Mouse (Mus musculus) telencephalon, adult 2 months (tissue): Measurements from ENCODE around the gene Gm44790.

Source experiments
- DNase-seq: peaks from one replicate; pipeline ENCODE4 v3.0.0-alpha.2; 2011; ENCODE audit warnings: low read depth, low spot score

Gm44790 gene

DNA sequence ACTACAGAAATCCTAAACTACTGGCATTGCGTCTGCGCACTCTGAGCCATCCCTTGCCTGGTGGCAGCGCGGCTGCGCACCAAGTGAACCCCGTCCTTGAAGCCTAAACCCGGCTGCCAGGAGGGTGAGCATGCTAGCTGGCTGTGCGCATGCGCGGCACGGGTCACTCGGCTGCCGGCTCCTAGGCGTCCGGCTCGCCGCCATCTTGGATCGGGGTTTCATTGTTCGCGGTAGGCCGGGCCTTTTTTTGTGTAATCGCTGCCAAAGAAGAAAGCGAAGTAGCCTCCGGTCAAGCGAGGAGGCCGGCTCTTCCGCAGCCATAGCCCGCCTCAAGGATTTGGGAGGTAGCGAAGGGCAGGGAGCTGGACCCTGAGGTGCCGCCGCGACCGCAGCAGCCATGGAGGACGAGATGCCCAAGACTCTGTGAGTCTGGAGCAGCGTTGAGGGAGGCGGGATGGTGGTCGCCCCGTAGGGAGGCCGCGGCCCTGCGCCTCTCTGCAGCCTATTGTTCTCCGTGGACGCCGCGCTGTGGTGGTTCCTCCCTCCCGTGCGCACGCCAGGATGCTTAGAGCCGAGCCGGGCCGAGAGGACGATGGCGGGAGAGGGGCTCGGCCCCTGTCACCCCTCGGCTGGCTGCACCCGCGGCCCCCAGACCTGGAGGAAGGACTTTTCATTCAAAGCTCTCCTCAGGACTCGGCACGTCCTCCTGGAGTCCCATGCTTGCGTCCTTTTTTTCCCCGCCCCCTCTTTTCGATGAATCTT, 22.2 kb upstream of the Gm44790 start, which contains the start of gene Tia1:
TSS of gene Tia1 (plus strand) at position 120 of the 762 bp plus-strand sequence.
- peak; percentile 95 for DNase-seq

DNA sequence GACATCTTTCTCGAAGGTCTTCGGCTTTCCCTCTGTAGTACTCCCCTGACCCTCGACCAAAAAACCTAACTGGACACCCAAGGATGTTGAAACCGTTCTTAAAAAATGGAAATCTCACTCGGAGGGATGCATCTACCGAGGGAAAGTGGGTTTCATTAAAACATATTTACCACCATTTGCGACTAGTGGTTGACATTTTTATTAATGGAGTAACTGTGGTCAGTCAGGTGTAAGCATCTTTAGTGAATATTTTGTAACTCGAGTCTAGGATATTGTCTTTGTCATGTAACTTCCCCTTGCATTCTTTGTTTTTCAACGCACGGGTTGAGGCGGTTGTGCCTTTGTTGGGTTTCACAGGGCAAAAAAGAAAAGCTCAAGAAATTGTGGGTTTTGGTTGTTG, 21.5 kb upstream of the Gm44790 start:
- DNase-seq: no peak

DNA sequence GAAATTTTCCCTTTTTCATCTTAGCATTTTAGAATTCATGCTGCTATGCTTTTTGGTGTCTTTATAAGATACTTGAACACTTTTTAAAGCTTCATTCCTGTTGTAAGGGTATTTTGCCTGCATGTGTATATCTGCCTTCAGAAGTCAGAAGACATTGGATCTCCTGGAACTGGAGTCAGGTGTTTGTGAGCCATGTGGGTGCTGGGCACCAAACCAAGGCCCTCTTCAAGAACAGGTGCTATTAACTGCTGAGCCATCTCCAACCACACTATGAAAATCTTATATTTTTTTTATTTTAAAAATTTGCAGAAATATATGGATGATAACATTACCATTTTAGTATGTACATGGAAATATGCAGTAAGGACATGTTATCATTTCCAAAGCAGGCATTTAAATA, 20.2 kb upstream of the Gm44790 start:
- DNase-seq: no peak

DNA sequence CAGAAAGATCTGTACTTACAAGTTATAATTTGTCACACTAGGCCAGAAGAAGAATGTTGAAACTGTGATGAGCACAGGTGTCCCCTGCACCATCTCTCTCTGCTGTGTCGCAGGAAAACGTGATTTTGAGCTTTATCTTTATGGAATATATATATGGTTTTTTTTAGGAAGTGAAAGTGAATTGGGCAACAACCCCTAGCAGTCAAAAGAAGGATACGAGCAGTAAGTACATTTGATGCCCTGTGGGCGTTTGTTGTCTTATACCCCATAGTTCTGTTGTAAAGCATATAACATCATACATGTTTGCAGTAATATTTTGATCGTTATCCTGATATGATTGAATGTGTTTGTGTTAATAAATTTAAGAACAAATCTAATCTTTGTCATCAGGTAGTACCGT, 7.7 kb upstream of the Gm44790 start:
- DNase-seq: no peak

DNA sequence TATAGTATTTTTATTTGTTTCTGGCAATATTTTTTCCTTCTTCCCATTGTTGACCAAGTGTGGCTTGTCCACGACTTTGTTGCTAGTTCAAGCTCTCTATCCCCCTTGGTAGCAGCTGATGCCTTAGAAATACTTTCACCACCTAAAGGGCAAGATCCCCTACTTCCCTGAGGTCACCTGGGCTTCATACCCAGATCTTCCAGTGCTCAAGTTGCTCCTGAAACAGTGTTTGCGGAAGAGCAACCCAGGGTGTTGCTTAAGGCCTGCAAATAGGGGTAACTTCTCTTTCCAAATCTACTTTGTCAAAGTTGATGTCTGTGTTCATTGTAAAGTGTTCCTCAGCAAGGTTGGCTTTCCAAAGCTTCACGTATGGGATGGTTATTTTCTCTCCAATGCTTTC, 7.2 kb upstream of the Gm44790 start:
- no peak for DNase-seq

DNA sequence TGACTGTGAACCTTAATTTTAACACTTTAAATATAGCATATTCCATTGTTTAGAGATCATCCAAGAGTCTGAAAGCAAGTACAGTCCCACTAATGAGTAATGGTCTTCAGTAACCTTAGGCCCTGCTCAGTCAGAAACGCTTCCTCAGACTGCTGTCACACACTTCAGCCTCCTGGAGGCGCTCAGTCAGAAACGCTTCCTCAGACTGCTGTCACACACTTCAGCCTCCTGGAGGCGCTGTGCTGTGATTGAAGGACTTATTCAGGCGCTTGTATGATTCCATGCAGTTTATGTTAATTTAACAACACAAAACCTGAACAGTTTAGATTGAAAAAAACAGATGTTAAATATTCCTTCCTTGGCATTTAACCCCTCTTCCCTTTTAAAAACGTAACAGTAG, 6.0 kb upstream of the Gm44790 start:
- no peak for DNase-seq

DNA sequence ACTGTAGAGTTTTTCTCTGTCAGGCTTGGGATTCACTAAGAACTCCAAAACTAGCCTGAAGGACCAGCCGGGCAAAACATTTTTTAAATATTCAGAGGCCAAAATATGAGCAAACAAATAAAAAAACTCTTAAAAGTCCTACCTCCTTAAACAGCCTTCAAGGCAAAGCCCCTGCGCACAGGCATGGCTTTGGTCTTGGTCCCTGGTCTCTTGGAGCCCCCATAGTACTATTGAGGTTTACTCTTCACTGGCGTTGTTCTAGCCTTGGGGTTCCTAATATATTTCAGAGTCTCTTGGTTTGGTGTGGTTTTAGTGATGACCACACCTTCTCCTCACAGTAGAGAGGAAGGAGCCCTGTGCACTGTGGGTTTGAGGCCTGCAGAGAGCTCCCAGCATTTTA, 5.1 kb downstream of the Gm44790 start:
- DNase-seq: no peak

DNA sequence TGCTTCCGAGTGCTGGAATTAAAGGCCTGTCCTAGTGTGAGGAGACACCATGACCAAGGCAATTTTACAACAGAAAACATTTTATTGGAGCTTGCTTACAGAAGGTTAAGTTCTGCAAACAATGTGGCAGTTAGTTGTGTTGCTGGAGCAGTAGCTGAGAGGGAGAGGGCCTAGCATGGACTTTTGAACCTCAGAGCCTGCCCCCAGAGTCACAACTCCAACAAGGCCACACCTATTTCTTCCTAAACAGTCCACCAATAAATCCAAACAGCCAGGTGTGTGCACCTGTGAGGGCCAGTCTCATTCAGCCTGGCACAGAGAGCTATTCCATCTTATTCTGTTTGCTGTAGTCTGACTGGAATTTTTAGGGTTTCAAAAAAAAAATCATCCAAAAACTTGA, 7.2 kb downstream of the Gm44790 start:
- DNase-seq: no peak

DNA sequence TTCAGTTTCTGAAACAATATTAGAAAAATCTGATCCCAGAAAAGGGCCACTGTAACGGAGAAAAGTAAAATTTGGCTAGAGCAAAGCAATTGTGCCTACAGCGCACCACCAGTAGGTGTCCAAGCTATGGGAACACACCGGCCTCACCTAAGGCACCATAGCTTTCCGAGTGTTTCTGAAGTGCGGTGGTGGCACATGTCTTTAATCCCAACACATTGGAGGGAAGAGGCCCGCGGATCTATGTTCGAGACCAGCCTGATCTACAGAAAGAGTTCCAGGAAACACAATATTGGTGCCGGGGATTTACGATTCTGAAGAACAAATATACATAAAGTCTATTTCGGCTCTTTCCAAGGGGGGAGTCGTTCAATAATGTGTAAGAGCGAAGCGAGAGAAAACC, 11.3 kb downstream of the Gm44790 start:
- peak; percentile 22 for DNase-seq

DNA sequence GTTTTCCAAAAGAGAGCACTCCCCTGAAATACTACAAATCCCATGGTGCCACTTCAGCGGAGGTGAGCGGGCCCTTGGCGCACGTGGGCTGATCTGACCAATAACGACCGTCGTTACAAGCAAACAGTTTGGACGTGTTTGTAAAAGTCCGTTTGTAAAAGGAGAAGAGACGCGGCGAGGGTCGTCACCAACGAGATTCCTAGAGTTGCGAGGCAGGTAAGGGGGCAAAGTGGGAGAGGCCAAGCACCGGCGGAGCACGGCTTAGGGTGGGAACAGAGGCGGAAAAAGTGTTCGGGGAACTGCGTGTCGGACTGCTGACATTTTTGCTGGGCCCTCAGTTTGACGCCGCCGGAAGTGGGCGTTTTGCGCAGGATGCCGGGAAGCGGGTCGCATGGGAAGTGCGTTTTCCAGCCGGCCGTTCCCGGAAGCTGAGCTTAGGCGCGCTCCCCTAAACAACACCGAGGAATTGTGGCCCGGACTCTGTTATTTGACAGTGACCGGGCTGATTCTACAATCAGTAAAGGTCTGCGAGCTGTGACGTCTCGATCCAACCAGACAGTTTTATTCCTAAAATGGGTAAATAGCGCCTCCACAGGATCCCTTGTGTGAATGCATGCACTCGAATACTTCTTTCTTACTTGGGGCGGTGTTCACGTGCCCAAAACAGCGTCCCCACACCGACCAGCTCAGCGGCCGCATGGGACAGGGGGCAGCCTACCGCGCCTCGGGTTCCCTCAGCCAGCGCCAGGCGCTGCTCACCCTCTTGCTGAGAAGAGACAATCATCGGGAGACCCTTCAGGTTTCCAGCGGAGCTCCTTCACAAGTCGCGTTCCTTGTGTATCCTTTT, 12.0 kb downstream of the Gm44790 start, which contains the start of gene C87436:
TSS of gene C87436 (plus strand) at position 103 of the 847 bp plus-strand sequence.
- peak; percentile 98 for DNase-seq

DNA sequence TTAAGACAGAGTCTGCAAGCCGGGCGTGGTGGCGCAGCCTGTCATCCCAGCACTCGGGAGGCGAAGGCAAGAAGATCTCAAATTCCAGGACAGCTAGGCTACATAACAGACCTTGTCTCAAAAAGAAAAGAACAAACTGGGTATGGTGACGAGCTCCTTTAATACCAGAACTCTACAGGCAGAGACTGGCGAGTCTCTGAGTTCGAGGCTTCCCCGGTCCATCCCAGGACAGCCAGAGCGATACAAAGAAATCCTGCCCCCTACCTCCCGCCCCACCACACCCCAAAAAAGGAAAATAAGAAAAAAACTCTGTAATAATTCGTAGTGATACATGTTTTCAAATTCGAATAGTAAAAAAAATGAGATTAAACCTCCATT, 12.7 kb downstream of the Gm44790 start:
- no peak for DNase-seq

DNA sequence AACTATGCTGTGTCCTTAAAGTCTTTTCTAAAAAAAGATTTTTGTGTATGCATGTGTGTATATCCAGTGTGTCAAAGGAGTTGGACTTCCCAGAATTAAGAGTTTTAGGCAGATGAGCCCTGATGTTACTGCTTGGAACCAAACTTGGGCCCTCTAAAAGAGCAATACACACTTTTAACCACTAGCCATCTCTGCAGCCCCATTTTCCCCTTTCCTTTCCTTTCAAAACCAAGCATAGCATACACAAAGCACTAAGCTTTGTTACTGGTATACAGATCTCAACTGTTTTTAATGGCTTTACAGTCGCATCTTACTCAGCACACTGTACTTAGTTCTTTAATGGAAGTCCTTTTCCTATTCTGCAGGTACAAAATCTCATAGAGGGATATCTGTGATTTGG, 13.1 kb downstream of the Gm44790 start:
- no peak for DNase-seq

DNA sequence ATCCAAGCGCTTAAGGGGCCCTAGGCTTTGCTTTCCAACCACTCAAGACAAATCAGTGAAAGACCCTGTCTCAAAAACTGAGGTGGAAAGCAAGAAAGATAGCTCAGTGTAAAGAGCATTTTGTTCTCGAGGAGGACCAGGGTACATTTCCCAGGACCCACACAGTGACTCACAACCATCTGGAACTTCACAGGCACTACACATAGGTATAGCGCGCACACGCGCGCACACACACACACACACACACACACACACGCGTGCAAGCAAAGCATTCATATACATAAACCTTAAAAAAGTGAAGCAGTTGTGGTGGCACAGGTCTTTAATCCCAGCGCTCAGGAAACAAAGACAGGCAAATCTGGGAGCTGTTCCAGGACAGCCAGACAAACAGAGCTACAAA, 15.1 kb downstream of the Gm44790 start:
- no peak for DNase-seq

DNA sequence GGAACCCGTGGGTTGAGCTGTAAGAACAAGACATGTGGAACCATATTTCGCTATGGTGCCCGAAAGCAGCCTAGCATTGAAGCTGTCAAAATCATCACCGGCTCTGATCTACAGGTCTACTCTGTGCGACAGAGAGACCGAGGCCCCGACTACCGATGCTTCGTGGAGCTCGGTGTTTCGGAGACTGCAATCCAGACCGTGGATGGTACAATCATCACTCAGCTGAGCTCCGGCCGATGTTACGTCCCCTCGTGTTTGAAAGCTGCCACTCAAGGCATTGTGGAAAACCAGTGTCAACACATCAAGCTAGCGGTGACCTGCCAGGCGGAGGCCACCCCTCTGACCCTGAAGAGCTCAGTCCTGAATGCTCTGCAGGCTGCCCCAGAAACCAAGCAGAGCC, 19.1 kb downstream of the Gm44790 start:
- no peak for DNase-seq

DNA sequence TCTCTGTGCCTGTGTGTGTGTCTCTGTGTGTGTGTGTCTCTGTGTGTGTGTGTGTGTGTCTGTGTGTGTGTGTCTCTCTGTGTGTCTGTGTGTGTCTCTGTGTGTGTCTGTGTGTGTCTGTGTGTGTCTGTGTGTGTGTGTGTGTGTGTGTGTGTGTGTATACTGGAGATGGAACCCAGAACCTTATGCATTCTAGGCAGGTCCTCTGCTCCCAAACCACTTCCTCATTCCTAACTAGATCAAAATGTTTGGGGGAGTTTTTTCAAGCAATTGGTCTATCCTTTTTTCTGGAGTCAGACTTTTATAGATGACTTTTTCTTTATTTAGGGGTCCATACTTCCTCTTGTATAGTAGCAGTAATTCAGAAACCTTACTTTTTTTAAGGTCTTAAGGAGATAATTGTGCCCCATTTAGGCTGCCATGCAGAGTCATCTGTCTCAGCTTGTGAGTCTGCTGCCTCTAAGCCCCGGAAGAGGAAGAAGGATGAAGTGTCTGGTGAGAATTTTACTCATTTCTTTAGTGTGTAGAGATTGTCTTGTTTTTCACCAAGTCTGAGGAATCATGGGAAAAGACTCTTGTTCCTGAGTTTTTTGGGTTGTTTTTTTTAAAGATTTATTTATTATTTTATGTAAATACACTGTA, 20.6 kb downstream of the Gm44790 start:
- DNase-seq: no peak

DNA sequence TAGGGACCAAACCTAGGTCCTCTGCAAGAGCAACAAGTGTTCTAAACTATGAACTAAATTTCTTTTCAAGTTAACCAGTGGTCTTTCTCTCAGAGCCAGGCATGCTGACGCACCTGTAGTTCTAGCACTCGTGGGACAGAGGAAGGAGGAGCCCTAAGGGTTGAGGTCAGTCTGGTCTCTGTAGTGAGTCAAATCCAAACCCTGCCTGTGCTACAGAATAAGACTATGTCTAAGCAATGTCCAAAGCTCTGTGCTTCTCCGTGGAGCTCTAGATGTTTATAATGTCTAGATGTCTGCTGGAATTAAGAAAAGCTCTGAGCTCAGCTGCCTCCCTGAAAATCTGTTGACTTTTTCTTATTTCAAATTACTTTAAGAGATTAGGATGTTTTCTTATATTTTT, 30.3 kb downstream of the Gm44790 start:
- no peak for DNase-seq

DNA sequence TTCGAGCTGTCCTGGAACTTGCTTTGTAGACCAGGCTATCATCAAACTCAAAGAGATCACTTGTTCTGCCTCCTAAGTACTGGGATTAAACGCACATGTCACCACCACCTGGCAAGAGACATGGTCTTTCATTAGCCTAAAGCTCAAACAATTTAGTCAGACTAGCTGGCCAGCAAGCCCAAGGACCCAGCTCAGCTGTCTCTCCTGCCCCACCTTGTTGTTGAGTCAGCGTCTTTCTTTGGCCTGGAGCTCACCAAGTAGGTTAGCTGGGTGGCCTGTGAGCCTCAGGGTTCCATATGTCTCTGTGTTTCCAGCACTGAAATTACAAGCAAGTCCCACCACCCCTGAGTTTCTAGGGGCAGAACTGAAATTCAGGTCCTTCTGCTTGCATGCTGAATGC, 36.6 kb downstream of the Gm44790 start:
- DNase-seq: no peak

DNA sequence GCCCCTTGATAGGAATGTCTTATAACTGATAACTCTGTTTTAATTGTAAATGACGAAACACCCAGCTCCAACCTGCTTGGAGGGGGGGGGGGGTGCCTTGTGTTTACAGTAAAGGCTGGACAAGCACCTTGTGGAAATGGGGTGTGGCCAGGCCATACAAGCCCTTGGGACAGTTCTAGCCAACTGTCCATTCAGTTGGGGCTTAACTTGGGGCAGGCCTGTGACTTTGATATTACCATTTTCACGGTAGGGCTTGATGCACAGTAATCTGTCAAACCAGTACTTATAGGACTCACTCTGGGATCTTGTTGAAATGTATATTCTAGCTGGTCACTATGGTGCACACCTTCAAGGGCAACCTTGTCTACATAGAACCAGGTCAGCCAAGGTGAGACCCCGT, 44.9 kb downstream of the Gm44790 start:
- DNase-seq: no peak

DNA sequence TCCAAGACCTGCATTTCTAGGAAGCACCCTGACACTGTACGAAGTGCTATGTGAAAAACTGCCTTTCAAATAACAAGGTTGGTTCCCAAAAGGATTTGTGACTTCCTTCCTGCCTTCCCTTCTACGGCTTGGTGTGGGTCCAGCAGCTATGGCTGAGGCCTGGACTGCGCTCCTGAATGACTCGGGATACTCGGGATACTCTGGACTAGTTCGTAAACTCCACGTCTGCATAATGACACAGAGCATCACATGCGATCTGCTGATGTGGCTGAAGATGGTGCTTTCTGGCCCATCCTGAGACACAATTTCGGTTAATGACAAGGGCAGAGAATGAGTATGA, 45.3 kb downstream of the Gm44790 start:
- DNase-seq: no peak

DNA sequence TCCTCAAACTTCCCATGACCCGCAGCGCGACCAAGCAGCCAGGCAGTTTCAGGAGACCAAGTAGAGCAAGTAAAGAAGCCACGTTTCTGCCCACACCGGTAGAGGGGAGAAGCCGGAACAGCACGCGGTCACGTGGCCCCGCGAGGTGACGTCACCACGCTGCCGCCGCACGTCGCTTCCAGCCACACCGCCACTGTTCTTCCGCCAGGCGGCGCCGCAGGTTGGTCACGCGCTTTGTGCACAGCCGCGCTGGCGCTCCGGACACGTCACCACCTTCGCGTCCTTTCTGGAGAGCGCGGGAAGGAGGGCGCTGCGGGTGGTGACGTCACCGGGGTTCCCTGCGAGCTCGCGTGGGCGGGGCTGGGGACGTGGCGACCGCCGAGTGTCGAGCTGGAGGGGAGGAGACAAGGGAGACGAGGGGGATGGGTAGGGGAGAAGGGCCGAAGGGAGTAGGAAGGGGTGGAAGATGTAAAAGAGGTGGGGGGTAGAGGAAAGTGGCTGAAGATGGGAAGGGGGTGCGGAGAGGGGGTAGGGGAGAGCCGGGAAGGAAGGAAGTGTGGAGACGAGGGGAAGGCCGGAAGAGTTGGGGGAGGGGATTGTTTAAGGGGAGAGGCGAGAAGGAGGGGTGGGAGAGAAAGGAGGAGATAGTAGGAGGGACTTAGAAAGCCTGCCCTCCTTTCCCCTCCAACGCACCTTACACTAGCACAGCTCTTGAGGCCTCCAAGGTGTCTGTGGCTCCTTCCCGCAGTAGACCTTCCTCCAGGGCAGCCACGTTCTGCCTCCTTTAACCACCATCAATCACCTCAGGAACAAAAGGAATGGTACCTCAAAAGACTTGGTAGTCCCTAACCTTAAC, 45.9 kb downstream of the Gm44790 start:
- peak; percentile 96 for DNase-seq

DNA sequence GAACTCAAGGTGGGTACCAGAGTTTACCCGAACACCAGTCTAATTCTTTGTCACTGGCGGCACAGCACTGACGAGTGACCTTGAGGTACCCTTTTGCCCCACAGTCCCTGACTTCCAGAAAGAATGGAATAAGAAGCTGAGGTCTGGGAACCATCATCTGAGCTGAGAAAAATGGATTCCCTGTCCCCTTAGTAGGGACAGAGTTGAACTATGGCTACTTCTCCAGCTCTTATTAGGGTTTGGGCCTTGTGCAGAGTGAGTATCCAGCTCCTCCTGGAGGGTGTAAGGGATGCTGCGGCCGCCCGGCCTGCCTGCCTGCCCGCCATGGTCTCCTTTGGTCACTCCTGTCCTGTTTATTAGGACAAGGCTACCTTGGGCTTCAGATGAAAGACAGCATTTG, 46.6 kb downstream of the Gm44790 start:
- DNase-seq: no peak

DNA sequence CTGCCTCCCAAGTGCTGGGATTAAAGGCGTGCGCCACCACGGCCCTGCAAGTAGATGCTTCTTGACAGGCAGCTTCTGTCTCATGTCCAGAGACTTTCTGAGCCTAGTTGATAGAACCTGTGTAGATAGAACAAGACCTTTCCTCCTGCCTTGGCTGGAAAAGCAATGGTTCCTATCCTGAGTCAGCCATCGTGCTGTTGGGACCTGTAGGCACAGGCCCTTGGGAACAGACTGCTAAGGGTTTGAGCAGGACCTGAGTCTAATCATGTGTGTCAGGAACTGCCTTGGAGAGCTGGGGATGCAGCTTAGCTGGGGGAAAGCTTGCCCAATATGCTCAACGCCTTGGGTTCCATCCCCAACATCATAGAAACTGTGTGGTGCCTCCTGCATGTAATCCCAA, 47.6 kb downstream of the Gm44790 start:
- DNase-seq: no peak
